Mouse (Mus musculus) bone marrow, adult 2 months (tissue): ENCODE results near the gene Rasal1.

Experiments used
- CTCF ChIP-seq: fragments of 200-500 bp; IDR thresholded peaks from 2 replicates; pipeline ENCODE4 v1.5.1; 2011; ENCODE audit warnings: low read length, control low read depth; ENCODE audit not compliant: control insufficient read depth, insufficient read depth
- POLR2A ChIP-seq: fragments of 200-500 bp; IDR thresholded peaks from 2 replicates; pipeline ENCODE4 v1.6.1; 2011; ENCODE audit warnings: low read depth, mild to moderate bottlenecking, control low read depth, low read length, borderline replicate concordance; ENCODE audit not compliant: control insufficient read depth

DNA sequence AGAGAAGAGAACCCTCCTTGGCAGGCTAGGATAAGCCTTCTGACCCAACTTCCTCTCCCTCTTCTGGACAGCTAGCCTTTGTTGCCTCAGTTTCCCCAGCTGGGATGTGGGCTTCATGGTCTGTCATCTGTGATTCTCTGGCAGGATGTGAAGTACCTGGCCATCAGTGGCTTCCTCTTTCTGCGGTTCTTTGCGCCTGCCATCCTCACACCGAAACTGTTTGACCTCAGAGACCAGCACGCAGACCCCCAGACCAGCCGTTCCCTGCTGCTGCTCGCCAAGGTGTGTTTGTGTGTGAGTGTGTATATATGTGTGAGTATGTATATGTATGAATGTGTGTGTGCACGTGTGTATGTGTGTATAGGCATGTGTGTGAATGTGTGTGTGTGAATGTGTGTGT, 21.5 kb downstream of the Rasal1 start:
- TF ChIP-seq CTCF (no peak), POLR2A (no peak)
